Mouse (Mus musculus) G1E (cell line): ENCODE data around the gene Scn2a. TPM values are rescaled to one million over a fixed set of nuclear protein-coding genes. Genes with fewer than 3 reads are reported as not detected.

Experiments used
- ATAC-seq: 2 replicates; pipeline ENCODE4 v1.8.0; 2016; ENCODE audit warnings: mild to moderate bottlenecking; ENCODE audit not compliant: insufficient number of reproducible peaks, poor library complexity, low FRiP score, severe bottlenecking; ENCODE audit errors: extremely low read depth
- DNase-seq: peaks from one replicate; pipeline ENCODE4 v3.0.0; 2012; ENCODE audit warnings: low spot score
- H3K27me3 ChIP-seq: 2 replicates; pipeline ENCODE4 v1.6.1; 2012; ENCODE audit warnings: mild to moderate bottlenecking, low read length, inconsistent platforms; ENCODE audit not compliant: insufficient read depth
- H3K36me3 ChIP-seq: replicated peaks from 2 replicates; pipeline ENCODE3; 2012; ENCODE audit warnings: mild to moderate bottlenecking, inconsistent platforms
- H3K4me1 ChIP-seq: 2 replicates; pipeline ENCODE4 v1.6.1; 2012; ENCODE audit warnings: low read depth, low read length, inconsistent platforms, mixed read lengths; ENCODE audit not compliant: insufficient read depth
- H3K4me3 ChIP-seq: 2 replicates; pipeline ENCODE4 v1.5.1; 2012; ENCODE audit warnings: low read depth, mild to moderate bottlenecking, inconsistent platforms, low read length, moderate library complexity, mixed read lengths
- H3K9me3 ChIP-seq: replicated peaks from 2 replicates; pipeline ENCODE4 v1.6.1; 2012; ENCODE audit warnings: inconsistent platforms
- CTCF ChIP-seq: IDR thresholded peaks from 2 replicates; pipeline ENCODE4 v1.5.1; 2012; ENCODE audit warnings: low read depth, low read length, inconsistent platforms, mixed read lengths
- GATA1 ChIP-seq: IDR thresholded peaks from 2 replicates; pipeline ENCODE4 v1.6.1; 2012; ENCODE audit warnings: borderline replicate concordance, low read length, inconsistent platforms, mixed read lengths
- GATA2 ChIP-seq: IDR thresholded peaks from 2 replicates; pipeline ENCODE4 v1.6.1; 2012; ENCODE audit warnings: low read depth, low read length, inconsistent platforms, borderline replicate concordance
- POLR2AphosphoS5 ChIP-seq: IDR thresholded peaks from 2 replicates; pipeline ENCODE4 v1.6.1; 2012; ENCODE audit warnings: low read depth, low read length, inconsistent platforms; ENCODE audit not compliant: insufficient replicate concordance
- TAL1 ChIP-seq: conservative IDR thresholded peaks from 2 replicates; pipeline ENCODE4 v1.6.1; 2012; ENCODE audit warnings: low read depth, low read length, inconsistent platforms, mixed read lengths
- polyA plus RNA-seq: library from polyadenylated mRNA; stranded (reverse); fragments of >175 nt; gene quantifications from 2 replicates; pipeline ENCODE4 v1.2.3, GENCODE M21; 2012
- total RNA-seq, 2 experiments: library from RNA; stranded (forward) in 1 of 2; stranded (reverse) in 1 of 2; fragments of 200-1000 nt in 1 of 2; fragments of >200 nt in 1 of 2; fragmentation: Nextera tagmentation in 1 of 2; gene quantifications; 2 replicates each; pipeline ENCODE4 v1.2.3; 2014 to 2017

The Scn2a gene
- total and polyA plus RNA-seq, 3 experiments, result 0.16 TPM; not detected in 2

GRCm38 (mm10) chr2:65668437-65669135 is 48.0 kb downstream of the Scn2a start:
- Histone ChIP-seq H3K36me3 (no peaks in the 10 kb centered on the region), H3K27me3 (no peaks in the 10 kb centered on the region), H3K4me3 (no peak overlapping the region), H3K4me1 (no peaks in the 10 kb centered on the region), H3K9me3 (peaks cover 15% of the 10 kb centered on the region)
- no peak for DNase-seq
- ATAC-seq, result no peak
- TF ChIP-seq GATA1 (no peak), GATA2 (no peak), CTCF (no peak), POLR2AphosphoS5 (no peak), TAL1 (no peak)

DNA sequence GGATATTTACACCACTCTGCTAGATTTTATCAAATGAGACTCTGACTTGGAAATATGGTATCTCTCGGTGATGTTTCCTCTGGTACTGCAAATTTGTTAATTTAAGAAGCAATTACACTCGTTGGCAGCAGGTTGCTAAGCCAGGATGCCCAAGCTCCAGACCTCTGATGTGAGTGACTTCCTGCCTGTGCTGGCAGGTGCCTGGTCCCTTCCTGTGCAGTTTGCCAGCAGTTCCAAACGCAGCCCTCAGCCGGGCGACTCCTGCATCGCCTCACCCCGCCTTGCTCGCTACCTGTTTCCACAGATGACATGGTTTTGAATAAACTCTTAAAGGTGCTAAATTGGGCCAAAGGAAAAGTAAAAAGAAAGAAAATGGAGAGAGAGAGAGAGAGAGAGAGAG is 49.0 kb downstream of the Scn2a start:
- peaks cover 15% of the 10 kb centered on the region for H3K9me3 ChIP-seq
- no peaks in the 10 kb centered on the region for H3K27me3 ChIP-seq
- no peaks in the 10 kb centered on the region for H3K4me1 ChIP-seq
- no peak for TF ChIP-seq CTCF
- TF ChIP-seq GATA2, result no peak
- TF ChIP-seq POLR2AphosphoS5, result no peak
- no peak for TF ChIP-seq TAL1
- no peak for TF ChIP-seq GATA1
- no peaks in the 10 kb centered on the region for H3K36me3 ChIP-seq
- ATAC-seq (no peak), DNase-seq (no peak)
- no peak overlapping the region for H3K4me3 ChIP-seq

GRCm38 (mm10) chr2:65670153-65670817 is 49.7 kb downstream of the Scn2a start:
- no peak overlapping the region for H3K4me3 ChIP-seq
- no peak for ATAC-seq
- no peak for DNase-seq

GRCm38 (mm10) chr2:65679621-65680020 is 59.0 kb downstream of the Scn2a start:
- no peak for TF ChIP-seq TAL1
- TF ChIP-seq POLR2AphosphoS5, result no peak
- TF ChIP-seq CTCF, result no peak
- TF ChIP-seq GATA1, result no peak
- TF ChIP-seq GATA2, result no peak
- no peaks in the 10 kb centered on the region for H3K27me3 ChIP-seq
- peaks cover 4% of the 10 kb centered on the region; the same call in 1 of the 2 replicates for H3K9me3 ChIP-seq
- no peak overlapping the region for H3K4me3 ChIP-seq
- no peaks in the 10 kb centered on the region for H3K36me3 ChIP-seq
- no peaks in the 10 kb centered on the region for H3K4me1 ChIP-seq
- ATAC-seq (no peak), DNase-seq (no peak)

More at GRCm38 (mm10) chr2:65670153-65670817, 49.7 kb downstream of the Scn2a start:
- Histone ChIP-seq H3K4me1 (no peaks in the 10 kb centered on the region), H3K9me3 (peaks cover 15% of the 10 kb centered on the region), H3K36me3 (no peaks in the 10 kb centered on the region), H3K27me3 (no peaks in the 10 kb centered on the region)
- TF ChIP-seq CTCF, result no peak

DNA sequence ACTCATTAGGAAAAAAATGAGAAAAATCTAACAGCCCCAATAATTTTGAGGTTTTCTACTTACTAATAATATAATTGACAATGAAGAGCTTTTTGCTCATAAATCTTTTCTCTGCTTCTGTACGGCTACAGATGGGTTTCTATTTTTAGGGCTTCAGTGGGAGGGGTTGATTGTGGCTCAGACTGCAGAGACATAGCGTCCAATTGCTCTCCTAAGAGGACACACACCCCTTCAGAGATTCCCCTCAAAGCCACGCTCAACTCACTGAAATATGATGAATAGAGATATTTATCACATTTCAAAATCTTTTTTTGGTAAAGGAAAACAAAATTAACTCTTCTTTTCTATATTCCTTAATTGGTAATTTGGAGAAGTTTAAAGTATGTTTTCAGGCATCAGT is 64.6 kb downstream of the Scn2a start:
- no peaks in the 10 kb centered on the region for H3K27me3 ChIP-seq
- TF ChIP-seq TAL1 (no peak), GATA2 (no peak)
- no peaks in the 10 kb centered on the region for H3K4me1 ChIP-seq
- ATAC-seq, result no peak
- no peak overlapping the region for H3K4me3 ChIP-seq
- peaks cover 2% of the 10 kb centered on the region; the same call in 1 of the 2 replicates for H3K9me3 ChIP-seq
- no peaks in the 10 kb centered on the region for H3K36me3 ChIP-seq
- DNase-seq, result no peak

- H3K9me3 ChIP-seq, result peaks cover 10% of the 10 kb centered on the region
- DNase-seq (no peak), ATAC-seq (no peak)
- no peaks in the 10 kb centered on the region for H3K27me3 ChIP-seq
- H3K4me1 ChIP-seq, result no peaks in the 10 kb centered on the region
- H3K36me3 ChIP-seq, result no peaks in the 10 kb centered on the region
- TF ChIP-seq GATA1 (no peak), TAL1 (no peak), GATA2 (no peak), POLR2AphosphoS5 (no peak), CTCF (no peak)
- H3K4me3 ChIP-seq, result no peak overlapping the region
Observed at GRCm38 (mm10) chr2:65690456-65691184, 70.0 kb downstream of the Scn2a start.
